Mouse (Mus musculus): Measurements from ENCODE around the gene Lpar3.

Lpar3 gene

DNA sequence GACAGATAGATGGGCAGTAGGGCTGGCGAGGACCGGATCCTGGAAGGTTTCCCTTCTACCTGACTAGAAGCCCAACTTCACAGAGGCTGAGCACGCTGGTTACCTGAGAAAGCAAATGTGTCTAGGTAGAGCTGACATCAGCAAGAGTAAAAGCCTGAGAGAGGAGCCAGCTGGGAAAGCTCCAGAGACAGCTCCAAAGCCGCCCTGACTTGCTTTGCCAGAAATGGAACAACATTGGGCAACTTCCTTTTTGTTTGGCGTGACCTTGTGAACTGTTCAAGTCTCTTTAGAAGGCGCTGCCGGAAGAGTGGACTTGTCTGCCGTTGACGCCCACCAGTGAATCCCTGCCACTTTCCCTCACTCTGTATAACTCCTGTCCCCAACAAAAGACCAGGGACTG is 39.4 kb downstream of the Lpar3 start:
- DNase-seq (ENCODE audit: low spot score in 2 of 2): no peak

GRCm38 (mm10) chr3:146260845-146261244 is 40.1 kb downstream of the Lpar3 start:
- DNase-seq (ENCODE audit: low spot score in 2 of 2): no peak

- DNase-seq (ENCODE audit: low spot score in 2 of 2): no peak
Measured at GRCm38 (mm10) chr3:146262536-146262935, 41.8 kb downstream of the Lpar3 start.

DNA sequence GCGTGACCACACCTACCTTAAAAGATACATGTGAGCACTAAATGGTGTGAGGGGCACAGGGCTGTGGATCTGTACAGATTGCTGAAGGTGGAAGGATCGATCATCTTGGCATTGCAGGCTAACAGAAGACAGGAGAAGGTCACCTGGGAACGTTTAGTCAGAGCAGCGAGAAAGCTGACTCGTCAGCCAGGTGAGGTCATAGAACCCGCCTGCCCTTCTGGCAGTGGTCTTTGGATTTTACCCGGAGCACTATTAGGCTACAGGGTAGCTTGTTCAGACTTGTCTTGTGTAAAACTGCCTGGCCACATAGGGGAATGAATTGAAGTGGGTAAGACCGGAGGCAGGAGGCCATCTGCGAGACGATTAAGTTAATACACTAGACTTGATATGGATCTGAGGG is 43.4 kb downstream of the Lpar3 start:
- no peak for DNase-seq (ENCODE audit: low spot score in 2 of 2)

DNA sequence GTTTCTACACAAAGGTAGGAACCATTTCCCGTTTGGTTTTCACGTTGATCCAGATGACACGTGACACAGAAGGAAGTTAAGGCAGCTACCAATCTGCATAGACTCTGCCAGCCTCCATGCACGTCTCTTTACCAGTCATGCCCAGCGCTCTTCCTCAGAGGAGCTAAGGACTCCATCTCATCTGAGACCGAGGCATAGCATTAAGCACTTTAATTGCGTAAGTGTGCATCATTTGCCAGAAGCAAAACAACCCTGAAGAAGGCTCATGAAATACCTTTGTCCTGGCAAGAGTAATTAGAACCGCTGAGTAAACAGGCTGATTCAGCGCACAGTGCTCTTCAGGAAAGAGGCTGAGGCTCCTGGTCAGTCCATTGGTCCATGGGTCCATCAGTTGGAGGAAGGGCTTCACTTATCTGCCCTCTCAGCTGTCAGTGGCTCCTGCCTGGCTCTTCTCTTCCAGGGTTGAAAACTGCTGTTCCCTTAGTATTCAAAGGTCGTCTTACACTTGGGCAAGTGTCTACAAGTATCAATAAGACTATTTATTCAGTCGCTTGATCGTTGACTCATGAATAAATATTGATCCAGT is 44.9 kb downstream of the Lpar3 start:
- DNase-seq (ENCODE audit: low spot score in 2 of 2): no peak

DNA sequence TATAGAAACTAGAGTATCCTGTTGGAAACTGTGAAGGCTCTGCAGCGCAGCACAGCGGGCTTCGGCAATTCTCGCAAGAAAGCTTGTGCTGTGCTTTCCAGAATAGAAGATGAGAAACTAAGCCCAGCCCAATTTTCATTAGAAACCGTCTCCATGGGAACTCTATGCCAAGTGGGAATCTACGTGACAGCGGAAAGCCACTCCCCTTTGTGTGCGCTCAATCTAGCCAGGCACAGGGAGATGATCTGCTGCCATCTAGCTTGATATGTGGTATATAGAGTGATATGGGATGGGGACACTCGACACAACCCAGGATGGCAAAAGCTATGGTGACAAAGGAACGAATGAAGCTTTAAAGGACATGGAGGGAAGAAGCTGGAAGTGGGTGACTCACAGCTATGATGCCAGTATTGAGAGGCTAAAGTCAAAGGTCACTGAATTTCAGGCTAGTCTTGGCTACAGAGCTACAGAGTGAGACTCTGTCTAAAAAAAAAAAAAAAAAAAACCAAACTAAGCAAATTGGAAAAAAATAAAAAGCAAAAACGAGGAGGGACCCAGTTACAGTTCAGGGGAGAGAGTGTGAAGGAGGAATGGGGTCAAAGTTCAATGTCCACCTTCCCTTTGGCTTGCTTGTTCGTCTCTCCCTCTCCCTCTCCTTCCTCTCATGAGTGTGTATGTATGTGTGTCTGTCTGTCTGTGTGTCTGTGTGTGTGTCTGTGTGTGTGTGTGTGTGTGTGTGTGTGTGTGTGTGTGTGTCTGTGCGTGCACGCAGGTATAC is 47.5 kb downstream of the Lpar3 start:
- DNase-seq (ENCODE audit: low spot score in 2 of 2): peak; percentile 19 to 45

DNA sequence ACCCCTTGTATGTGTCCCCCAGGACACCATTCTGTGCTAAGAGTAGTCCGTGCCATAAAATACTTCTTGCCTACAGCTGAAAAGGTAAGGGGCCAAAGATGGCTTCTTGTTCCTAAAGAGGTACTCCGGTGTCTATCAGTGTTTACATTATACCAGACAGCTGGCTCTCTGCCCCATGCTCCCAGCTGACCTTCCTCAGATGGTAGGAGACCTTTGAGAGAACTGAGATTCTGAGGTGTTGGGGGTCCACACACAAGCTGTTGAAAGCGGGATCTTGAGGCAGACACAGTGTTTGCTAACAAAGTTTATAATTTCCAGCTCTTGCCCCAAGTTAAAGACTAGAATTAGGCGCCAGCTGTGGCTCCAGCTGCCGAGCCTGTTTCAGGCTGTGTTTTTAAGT is 53.7 kb downstream of the Lpar3 start:
- DNase-seq (ENCODE audit: low spot score in 2 of 2): no peak

GRCm38 (mm10) chr3:146275360-146276025 is 54.7 kb downstream of the Lpar3 start:
- no peak for DNase-seq (ENCODE audit: low spot score in 2 of 2)

DNA sequence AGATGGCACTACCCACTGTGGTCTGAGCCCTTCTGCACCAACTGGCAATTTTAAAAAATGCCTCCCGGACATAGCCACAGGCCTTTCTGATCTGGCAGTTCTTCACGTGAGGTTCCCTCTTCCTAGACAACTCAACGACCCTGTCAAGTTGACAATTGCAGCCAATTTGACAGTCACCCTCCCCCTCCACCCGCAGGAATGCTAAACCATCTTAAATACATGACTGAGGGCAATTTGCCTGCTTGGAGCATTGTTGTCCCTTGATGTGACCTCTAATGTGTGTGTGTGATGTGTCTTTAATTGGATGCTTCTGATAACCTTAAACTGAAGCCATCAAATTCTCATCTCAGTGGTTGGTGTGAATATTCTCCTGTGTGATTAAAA is 55.3 kb downstream of the Lpar3 start:
- no peak for DNase-seq (ENCODE audit: low spot score in 2 of 2)

- no peak for DNase-seq (ENCODE audit: low spot score in 2 of 2)
Measured at GRCm38 (mm10) chr3:146276991-146277390, 56.2 kb downstream of the Lpar3 start.

GRCm38 (mm10) chr3:146277456-146277855 is 56.7 kb downstream of the Lpar3 start:
- peak; percentile 13 to 63 for DNase-seq (ENCODE audit: low spot score in 2 of 2)

- DNase-seq (ENCODE audit: low spot score in 2 of 2): no peak
Measured at GRCm38 (mm10) chr3:146278195-146279140, 57.7 kb downstream of the Lpar3 start.

DNA sequence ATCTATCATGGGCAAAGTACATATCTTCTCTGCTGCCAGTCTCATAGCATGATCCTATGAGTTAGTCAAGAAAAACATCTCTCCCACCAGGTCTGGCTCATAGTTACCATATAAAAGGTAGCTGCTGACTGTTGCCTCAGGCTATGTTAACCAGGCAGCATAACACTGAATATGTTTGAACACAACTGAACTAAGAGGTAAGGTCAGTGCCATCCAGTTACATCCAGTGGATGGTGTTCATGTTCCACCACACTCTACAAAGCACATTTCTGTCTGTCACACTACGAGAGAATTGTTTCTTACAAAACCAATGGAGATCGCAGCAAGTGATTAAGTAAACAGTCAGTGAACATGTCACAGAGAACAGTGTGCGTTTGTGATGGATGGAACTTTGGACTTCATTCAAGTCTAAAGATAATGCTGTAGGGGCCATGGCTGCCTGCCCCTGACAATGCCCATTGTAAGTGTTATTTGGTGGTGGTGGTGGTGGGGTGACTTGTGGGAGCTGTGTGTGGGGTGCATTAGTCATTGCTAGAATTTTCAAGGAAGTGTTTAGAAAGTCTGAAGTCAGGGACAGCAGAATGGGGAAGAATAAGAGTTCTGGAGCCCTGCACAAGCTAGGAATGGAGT is 63.1 kb downstream of the Lpar3 start:
- no peak for DNase-seq (ENCODE audit: low spot score in 2 of 2)

GRCm38 (mm10) chr3:146286118-146286517 is 65.4 kb downstream of the Lpar3 start:
- peak in 1 of 2 experiments; percentile 28 for DNase-seq (ENCODE audit: low spot score in 2 of 2)

GRCm38 (mm10) chr3:146291928-146292327 is 71.2 kb downstream of the Lpar3 start:
- no peak for DNase-seq (ENCODE audit: low spot score in 2 of 2)

DNA sequence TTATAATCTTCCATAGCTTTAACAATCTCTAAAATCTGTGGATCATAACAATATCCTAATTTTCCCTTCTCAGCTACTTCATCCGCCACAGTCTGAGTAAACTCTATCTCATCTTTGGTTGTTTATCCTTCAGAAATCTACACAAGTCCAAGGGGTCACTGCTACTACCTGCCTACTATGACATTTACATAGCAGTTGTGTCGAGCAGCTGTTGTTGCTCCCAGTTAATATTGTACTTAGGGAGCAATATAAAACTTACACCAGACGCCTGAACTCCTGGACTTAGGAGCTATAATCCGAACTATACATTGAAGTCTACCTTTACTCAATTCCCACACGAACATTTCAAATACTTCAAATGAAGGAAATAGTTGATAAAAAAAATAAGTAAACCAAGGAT is 71.8 kb downstream of the Lpar3 start:
- DNase-seq (ENCODE audit: low spot score in 2 of 2): no peak

DNA sequence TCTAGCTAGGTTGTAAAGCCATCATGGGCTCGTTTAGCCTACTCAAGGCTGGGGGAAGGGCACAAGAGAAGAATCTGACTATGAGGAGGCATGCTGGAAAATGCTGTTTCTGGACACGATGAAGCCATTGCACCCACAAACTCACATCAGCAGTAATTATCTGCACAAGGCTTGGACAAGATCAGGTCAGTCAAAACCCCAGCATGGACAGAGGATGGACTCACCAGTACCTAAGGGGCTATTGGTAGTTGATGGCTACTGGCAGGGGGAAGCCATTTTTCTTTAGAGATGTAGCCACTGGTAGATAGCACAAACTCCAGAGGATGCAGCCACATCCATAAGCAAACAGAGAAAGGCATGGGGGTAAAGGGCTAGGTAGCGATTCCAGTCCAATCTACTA is 81.7 kb downstream of the Lpar3 start:
- no peak for DNase-seq (ENCODE audit: low spot score in 2 of 2)

GRCm38 (mm10) chr3:146303194-146303593 is 82.4 kb downstream of the Lpar3 start:
- DNase-seq (ENCODE audit: low spot score in 2 of 2): no peak

DNA sequence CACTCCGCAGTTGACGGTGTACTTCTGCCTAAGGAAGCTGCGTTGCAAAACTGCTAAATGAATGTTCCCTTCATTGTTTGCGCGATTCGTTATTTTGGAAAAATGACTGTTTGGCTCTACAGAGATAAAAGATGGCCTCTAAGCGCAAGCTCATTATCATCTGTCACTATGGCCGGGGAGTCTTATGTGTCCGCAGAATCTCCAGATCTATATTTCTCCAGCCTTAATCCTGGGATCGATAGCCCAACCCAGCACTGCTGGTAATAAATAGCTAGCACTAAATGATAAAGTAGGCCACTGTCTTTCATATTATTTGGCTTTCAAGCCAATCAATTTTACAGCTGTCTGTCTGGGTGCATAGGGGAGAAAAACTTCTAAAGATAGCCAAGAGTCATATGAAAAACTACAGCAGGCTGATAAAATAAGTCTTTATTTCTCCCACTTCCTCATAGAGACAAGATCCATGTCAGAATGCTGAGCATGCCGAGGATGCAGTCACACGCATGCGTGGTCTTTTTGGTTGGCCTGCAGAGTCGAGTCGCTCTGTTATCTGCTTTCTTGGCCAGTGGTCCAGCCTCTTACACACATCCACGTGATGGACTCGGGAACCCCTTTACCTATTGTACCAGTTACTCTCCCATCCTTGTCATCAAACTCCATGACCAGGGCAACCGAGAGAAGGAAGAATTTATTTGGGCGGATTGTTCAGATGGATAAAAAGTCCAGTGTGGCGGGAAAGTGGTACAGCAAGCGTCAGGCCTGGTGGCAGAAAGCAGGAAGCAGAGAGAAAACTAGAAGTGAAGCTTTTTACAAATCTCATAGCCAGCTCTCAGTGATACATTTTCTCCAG is 84.0 kb downstream of the Lpar3 start:
- no peak for DNase-seq (ENCODE audit: low spot score in 2 of 2)

DNA sequence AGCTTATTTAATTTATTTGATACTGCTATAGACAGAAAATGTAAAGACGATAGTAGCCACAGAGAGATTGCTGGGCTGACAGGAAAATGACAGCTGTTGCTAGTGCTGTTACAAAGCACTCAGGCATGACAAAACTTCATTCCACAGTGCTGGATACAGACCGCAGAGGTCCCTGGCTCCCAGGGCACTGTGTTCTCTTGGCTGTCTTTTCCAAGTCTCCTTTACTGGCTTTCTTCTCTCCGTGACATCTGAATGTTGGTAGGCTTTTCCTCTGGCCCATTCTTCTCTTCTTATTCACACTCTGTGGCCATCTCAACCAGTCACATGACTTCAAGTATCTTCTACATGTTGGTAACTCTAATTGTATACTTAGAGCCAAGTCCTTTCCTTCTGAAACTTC is 86.6 kb downstream of the Lpar3 start:
- DNase-seq (ENCODE audit: low spot score in 2 of 2): no peak

GRCm38 (mm10) chr3:146307886-146308285 is 87.1 kb downstream of the Lpar3 start:
- DNase-seq (ENCODE audit: low spot score in 2 of 2): no peak

Data from frontal cortex, postnatal 36 days (tissue).